Mouse (Mus musculus): ENCODE measurements at regions not wholly inside any gene's neighbourhood (a gene's known extent, or its start where the extent isn't known, plus 50 kb on each side); places are given as distances from the start of the nearest gene placed in this dataset.

GRCm38 (mm10) chr1:35390371-35390770 is 540.6 kb downstream of the Plekhb2 start:
- Histone ChIP-seq H3K4me1 (ENCODE audit: control insufficient read depth, insufficient read depth, low read length) (no peaks in the 10 kb centered on the region), H3K36me3 (ENCODE audit: control insufficient read depth, insufficient read depth, low read length) (no peaks in the 10 kb centered on the region), H3K27me3 (replicated peaks; ENCODE audit: control insufficient read depth, insufficient read depth, low read length) (no peaks in the 10 kb centered on the region), H3K4me3 (ENCODE audit: insufficient read depth, low read depth, low read length) (no peak overlapping the region), H3K27ac (ENCODE audit: insufficient read depth, low read depth, low read length) (no peak overlapping the region)
- TF ChIP-seq CTCF (conservative IDR thresholded peaks at IDR 0.05; ENCODE audit: insufficient read depth, insufficient read length, low read depth, low read length) (no peak), POLR2A (IDR thresholded peaks at IDR 0.05; ENCODE audit: low read depth, low read length) (no peak)
- 80% methylated on average over 4 of the region's 4 CpGs for WGBS
- DNase-seq = no peak

- DNase-seq = no peak
- no peak for TF ChIP-seq CTCF (conservative IDR thresholded peaks at IDR 0.05; ENCODE audit: insufficient read depth, insufficient read length, low read depth, low read length)
- no peak for TF ChIP-seq POLR2A (IDR thresholded peaks at IDR 0.05; ENCODE audit: low read depth, low read length)
- no peak overlapping the region for H3K4me3 ChIP-seq (ENCODE audit: insufficient read depth, low read depth, low read length)
- no peaks in the 10 kb centered on the region for H3K27me3 ChIP-seq (replicated peaks; ENCODE audit: control insufficient read depth, insufficient read depth, low read length)
- 72% methylated on average over 7 of the region's 7 CpGs for WGBS
- H3K4me1 ChIP-seq (ENCODE audit: control insufficient read depth, insufficient read depth, low read length) = no peaks in the 10 kb centered on the region
- H3K27ac ChIP-seq (ENCODE audit: insufficient read depth, low read depth, low read length) = no peak overlapping the region
- H3K36me3 ChIP-seq (ENCODE audit: control insufficient read depth, insufficient read depth, low read length) = no peaks in the 10 kb centered on the region
Measured at GRCm38 (mm10) chr1:35390858-35391586, 541.2 kb downstream of the Plekhb2 start.

- H3K4me1 ChIP-seq (ENCODE audit: control insufficient read depth, insufficient read depth, low read length) = no peaks in the 10 kb centered on the region
- H3K27me3 ChIP-seq (replicated peaks; ENCODE audit: control insufficient read depth, insufficient read depth, low read length) = no peaks in the 10 kb centered on the region
- no peak for DNase-seq
- H3K27ac ChIP-seq (ENCODE audit: insufficient read depth, low read depth, low read length) = no peak overlapping the region
- TF ChIP-seq CTCF (conservative IDR thresholded peaks at IDR 0.05; ENCODE audit: insufficient read depth, insufficient read length, low read depth, low read length) = no peak
- TF ChIP-seq POLR2A (IDR thresholded peaks at IDR 0.05; ENCODE audit: low read depth, low read length) = no peak
- no peaks in the 10 kb centered on the region for H3K36me3 ChIP-seq (ENCODE audit: control insufficient read depth, insufficient read depth, low read length)
- 89% methylated on average over 6 of the region's 6 CpGs for WGBS
- H3K4me3 ChIP-seq (ENCODE audit: insufficient read depth, low read depth, low read length) = no peak overlapping the region
Measured at GRCm38 (mm10) chr1:35393550-35394118, 543.9 kb downstream of the Plekhb2 start.

GRCm38 (mm10) chr1:35400674-35401359 is 551.0 kb downstream of the Plekhb2 start:
- H3K36me3 ChIP-seq (ENCODE audit: control insufficient read depth, insufficient read depth, low read length) = no peaks in the 10 kb centered on the region
- no peak for DNase-seq
- H3K27me3 ChIP-seq (replicated peaks; ENCODE audit: control insufficient read depth, insufficient read depth, low read length) = no peaks in the 10 kb centered on the region
- no peaks in the 10 kb centered on the region for H3K4me1 ChIP-seq (ENCODE audit: control insufficient read depth, insufficient read depth, low read length)
- H3K4me3 ChIP-seq (ENCODE audit: insufficient read depth, low read depth, low read length) = no peak overlapping the region
- TF ChIP-seq POLR2A (IDR thresholded peaks at IDR 0.05; ENCODE audit: low read depth, low read length) = no peak
- TF ChIP-seq CTCF (conservative IDR thresholded peaks at IDR 0.05; ENCODE audit: insufficient read depth, insufficient read length, low read depth, low read length) = no peak
- H3K27ac ChIP-seq (ENCODE audit: insufficient read depth, low read depth, low read length) = no peak overlapping the region
- 74% methylated on average over 11 of the region's 11 CpGs for WGBS

DNA sequence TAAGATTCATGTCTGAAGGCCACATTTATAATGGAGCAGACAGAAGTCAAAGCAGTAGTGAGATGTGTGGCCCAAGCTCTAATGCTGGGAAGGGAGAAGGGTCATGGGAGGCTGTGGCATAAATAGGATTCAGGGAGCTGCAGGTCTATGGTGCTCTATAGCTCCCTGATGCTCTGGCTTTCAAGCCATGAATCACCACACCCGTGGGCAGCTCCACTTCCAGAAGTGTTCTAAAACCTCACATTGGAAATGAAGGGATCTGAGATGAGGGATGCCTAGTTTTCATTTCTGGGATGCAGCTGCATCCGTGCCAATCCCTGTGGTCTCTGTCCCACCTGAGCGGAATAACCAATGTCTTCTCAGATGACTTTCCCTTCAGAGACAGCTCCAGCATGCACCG is 553.2 kb downstream of the Plekhb2 start:
- WGBS = 84% methylated on average over 4 of the region's 4 CpGs
- no peak for TF ChIP-seq CTCF (conservative IDR thresholded peaks at IDR 0.05; ENCODE audit: insufficient read depth, insufficient read length, low read depth, low read length)
- TF ChIP-seq POLR2A (IDR thresholded peaks at IDR 0.05; ENCODE audit: low read depth, low read length) = no peak
- Histone ChIP-seq H3K27me3 (replicated peaks; ENCODE audit: control insufficient read depth, insufficient read depth, low read length) (no peaks in the 10 kb centered on the region), H3K4me3 (ENCODE audit: insufficient read depth, low read depth, low read length) (no peak overlapping the region), H3K36me3 (ENCODE audit: control insufficient read depth, insufficient read depth, low read length) (no peaks in the 10 kb centered on the region), H3K27ac (ENCODE audit: insufficient read depth, low read depth, low read length) (no peak overlapping the region), H3K4me1 (ENCODE audit: control insufficient read depth, insufficient read depth, low read length) (no peaks in the 10 kb centered on the region)
- DNase-seq = no peak

- WGBS = 90% methylated on average over 6 of the region's 6 CpGs
- no peaks in the 10 kb centered on the region for H3K36me3 ChIP-seq (ENCODE audit: control insufficient read depth, insufficient read depth, low read length)
- TF ChIP-seq CTCF (conservative IDR thresholded peaks at IDR 0.05; ENCODE audit: insufficient read depth, insufficient read length, low read depth, low read length) (no peak), POLR2A (IDR thresholded peaks at IDR 0.05; ENCODE audit: low read depth, low read length) (no peak)
- DNase-seq = no peak
- no peaks in the 10 kb centered on the region for H3K27me3 ChIP-seq (replicated peaks; ENCODE audit: control insufficient read depth, insufficient read depth, low read length)
- no peak overlapping the region for H3K27ac ChIP-seq (ENCODE audit: insufficient read depth, low read depth, low read length)
- H3K4me1 ChIP-seq (ENCODE audit: control insufficient read depth, insufficient read depth, low read length) = no peaks in the 10 kb centered on the region
- H3K4me3 ChIP-seq (ENCODE audit: insufficient read depth, low read depth, low read length) = no peak overlapping the region
Measured at GRCm38 (mm10) chr1:35405418-35405817, 555.6 kb downstream of the Plekhb2 start.

DNA sequence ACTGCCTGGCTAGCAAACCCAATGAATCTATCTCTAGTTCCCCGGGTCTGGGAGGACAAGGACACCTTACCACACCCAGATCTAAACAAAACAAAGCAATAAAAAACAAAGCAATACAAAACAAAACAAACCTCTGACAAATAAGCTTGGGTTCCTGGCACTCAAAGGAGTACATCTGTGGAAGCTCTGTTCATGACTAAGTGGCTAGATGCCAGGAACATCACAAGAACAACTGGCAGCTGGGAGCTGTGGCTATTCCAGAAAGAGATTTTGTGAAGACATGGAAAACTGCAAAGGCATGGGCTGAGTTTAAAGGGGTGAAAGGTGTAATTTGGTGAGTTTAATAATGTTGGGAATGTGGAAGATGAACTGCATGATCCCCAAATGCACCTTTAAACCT is 565.9 kb downstream of the Plekhb2 start:
- Histone ChIP-seq H3K27me3 (replicated peaks; ENCODE audit: control insufficient read depth, insufficient read depth, low read length) (no peaks in the 10 kb centered on the region), H3K36me3 (ENCODE audit: control insufficient read depth, insufficient read depth, low read length) (no peaks in the 10 kb centered on the region), H3K27ac (ENCODE audit: insufficient read depth, low read depth, low read length) (no peak overlapping the region), H3K4me3 (ENCODE audit: insufficient read depth, low read depth, low read length) (no peak overlapping the region), H3K4me1 (ENCODE audit: control insufficient read depth, insufficient read depth, low read length) (no peaks in the 10 kb centered on the region)
- 51% methylated on average over 1 of the region's 1 CpGs for WGBS
- no peak for DNase-seq
- TF ChIP-seq CTCF (conservative IDR thresholded peaks at IDR 0.05; ENCODE audit: insufficient read depth, insufficient read length, low read depth, low read length) (no peak), POLR2A (IDR thresholded peaks at IDR 0.05; ENCODE audit: low read depth, low read length) (no peak)

Data from kidney, adult 2 months (tissue).